Mouse (Mus musculus) ES-Bruce4 (cell line): ENCODE results near the gene Mepce. TPM values are rescaled to one million over a fixed set of nuclear protein-coding genes. Genes with fewer than 3 reads are reported as not detected.

ENCODE experiments used
- H3K27ac ChIP-seq: 2 replicates; pipeline ENCODE4 v1.5.1; 2012; ENCODE audit warnings: low read length, inconsistent platforms; ENCODE audit not compliant: insufficient read depth
- H3K27me3 ChIP-seq: 2 replicates; pipeline ENCODE4 v1.6.1; 2012; ENCODE audit warnings: mild to moderate bottlenecking, low read length, inconsistent platforms; ENCODE audit not compliant: control insufficient read depth, poor library complexity, insufficient read depth, severe bottlenecking
- H3K36me3 ChIP-seq: 2 replicates; pipeline ENCODE4 v1.6.1; 2012; ENCODE audit warnings: inconsistent platforms, mild to moderate bottlenecking, low read length, moderate library complexity; ENCODE audit not compliant: control insufficient read depth, poor library complexity, insufficient read depth, severe bottlenecking
- H3K4me1 ChIP-seq: one replicate; pipeline ENCODE4 v1.8.1; 2011; ENCODE audit warnings: low read length; ENCODE audit not compliant: control insufficient read depth, insufficient read depth
- H3K4me3 ChIP-seq: 2 replicates; pipeline ENCODE4 v1.5.1; 2011; ENCODE audit warnings: low read depth, mild to moderate bottlenecking, low read length
- H3K9ac ChIP-seq: 2 replicates; pipeline ENCODE4 v1.6.1; 2012; ENCODE audit warnings: low read depth, mild to moderate bottlenecking, inconsistent platforms; ENCODE audit not compliant: poor library complexity, severe bottlenecking
- H3K9me3 ChIP-seq: replicated peaks from 2 replicates; pipeline ENCODE4 v1.6.1; 2012; ENCODE audit warnings: mild to moderate bottlenecking, low read length, inconsistent platforms; ENCODE audit not compliant: control insufficient read depth, poor library complexity, insufficient read depth, severe bottlenecking
- CTCF ChIP-seq: IDR thresholded peaks from one replicate; pipeline ENCODE4 v1.8.1; 2011; ENCODE audit warnings: low read depth, low read length
- EP300 ChIP-seq: IDR thresholded peaks from 2 replicates; pipeline ENCODE4 v1.6.1; 2011; ENCODE audit warnings: low read depth, low read length; ENCODE audit not compliant: insufficient read depth
- POLR2A ChIP-seq: IDR thresholded peaks from one replicate; pipeline ENCODE4 v1.8.1; 2011; ENCODE audit warnings: low read length; ENCODE audit not compliant: insufficient read depth
- polyA plus RNA-seq: library from polyadenylated mRNA; stranded (reverse); fragments of >200 nt; gene quantifications from 2 replicates; pipeline ENCODE4 v1.2.4, GENCODE M21; 2011; ENCODE audit warnings: low read depth; ENCODE audit not compliant: missing spikeins, insufficient read depth, insufficient read length

Gene Mepce
- polyA plus RNA-seq, 1 experiment: 21.6 TPM

DNA sequence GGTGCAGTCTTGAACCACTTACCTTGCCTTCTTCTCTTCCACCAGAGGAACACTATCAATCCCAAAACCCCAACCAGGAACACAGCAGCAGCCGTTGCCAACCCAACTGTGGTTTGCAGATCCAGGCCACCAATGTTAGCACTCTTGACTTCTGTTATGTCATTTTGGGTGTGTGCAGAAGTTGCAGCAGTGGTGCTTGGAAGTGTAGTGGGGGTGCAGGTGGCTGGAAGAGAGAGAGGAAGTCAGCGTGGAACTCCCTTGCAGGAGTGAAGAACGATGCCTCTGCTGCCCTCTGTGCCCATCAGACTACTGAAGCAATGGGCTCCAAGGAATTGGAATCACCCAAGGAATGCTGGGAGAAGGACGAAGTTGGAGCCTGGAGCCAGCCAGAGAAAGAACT is 43.7 kb upstream of the Mepce start:
- H3K36me3 ChIP-seq: no peaks in the 10 kb centered on the region

DNA sequence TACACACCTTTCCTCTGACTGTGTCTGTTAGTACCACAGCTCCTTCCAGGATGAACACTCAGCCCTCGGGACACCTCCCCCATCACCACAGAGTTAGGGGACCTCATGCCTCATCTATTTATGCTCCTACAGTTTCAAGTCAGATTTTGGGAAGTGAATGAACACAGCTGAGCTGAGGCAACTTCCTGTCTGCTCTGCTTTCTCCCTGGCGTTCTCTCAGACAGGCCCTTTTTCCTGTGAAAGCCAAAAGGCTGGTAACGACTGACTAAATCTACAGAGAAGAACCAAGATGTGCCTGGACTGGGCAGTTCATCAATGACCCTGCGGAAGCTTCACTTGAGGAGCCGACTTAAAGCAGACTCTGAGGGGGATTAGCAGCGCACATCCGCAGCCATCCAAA is 42.8 kb upstream of the Mepce start:
- Histone ChIP-seq H3K36me3 (no peaks in the 10 kb centered on the region), H3K4me3 (no peak overlapping the region), H3K9ac (no peak overlapping the region), H3K4me1 (peaks cover 3% of the 10 kb centered on the region), H3K27ac (no peak overlapping the region), H3K27me3 (no peaks in the 10 kb centered on the region), H3K9me3 (no peaks in the 10 kb centered on the region)
- TF ChIP-seq POLR2A (no peak), EP300 (no peak), CTCF (no peak)

More for the DNA sequence above, 43.7 kb upstream of the Mepce start:
- H3K4me1 ChIP-seq: peaks cover 3% of the 10 kb centered on the region
- H3K9ac ChIP-seq: no peak overlapping the region
- H3K9me3 ChIP-seq: no peaks in the 10 kb centered on the region
- no peaks in the 10 kb centered on the region for H3K27me3 ChIP-seq
- no peak overlapping the region for H3K4me3 ChIP-seq
- no peak overlapping the region for H3K27ac ChIP-seq
- TF ChIP-seq POLR2A (no peak), EP300 (no peak), CTCF (no peak)

DNA sequence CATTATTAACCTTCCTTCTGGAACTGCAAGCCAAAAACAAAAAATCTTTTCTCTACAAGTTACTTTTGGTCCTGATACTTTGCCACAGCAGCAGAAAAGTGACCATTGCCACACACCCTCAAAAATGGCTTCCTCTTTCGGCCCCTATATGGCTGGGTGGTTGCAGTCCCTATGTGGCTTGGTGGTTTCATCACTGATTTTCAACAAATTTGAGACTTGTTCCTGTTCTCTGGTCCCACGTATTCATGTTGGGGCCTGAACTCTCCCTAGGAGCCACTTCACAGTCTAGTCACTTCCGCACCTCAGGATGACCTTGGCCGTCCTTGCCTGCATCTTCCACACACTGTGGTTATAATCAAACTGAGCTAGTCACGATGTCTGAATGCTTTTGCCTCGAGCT is 41.2 kb upstream of the Mepce start:
- Histone ChIP-seq H3K27ac (no peak overlapping the region), H3K36me3 (no peaks in the 10 kb centered on the region), H3K4me1 (peaks cover 3% of the 10 kb centered on the region), H3K27me3 (no peaks in the 10 kb centered on the region), H3K9ac (no peak overlapping the region), H3K9me3 (no peaks in the 10 kb centered on the region), H3K4me3 (no peak overlapping the region)
- TF ChIP-seq EP300: no peak
- TF ChIP-seq POLR2A: no peak
- no peak for TF ChIP-seq CTCF

DNA sequence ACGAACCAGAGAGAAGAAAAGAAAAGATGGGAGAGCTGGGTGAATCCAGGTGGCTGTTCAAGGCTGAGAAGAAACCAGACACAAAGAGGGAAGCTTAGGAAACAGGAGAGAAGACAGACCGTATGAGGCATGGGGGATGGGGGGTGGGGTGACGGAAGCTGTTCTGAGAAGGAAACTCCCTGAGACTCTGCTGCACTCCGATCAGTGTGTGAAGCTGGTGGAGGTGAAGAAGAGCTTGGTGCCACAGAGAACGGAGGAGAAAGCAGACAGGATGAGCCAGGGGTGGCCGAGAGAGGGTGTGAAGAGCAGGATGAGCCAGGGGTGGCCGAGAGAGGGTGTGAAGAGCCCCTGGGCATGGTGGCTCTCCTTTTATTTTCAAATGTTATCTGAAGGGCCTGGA is 39.0 kb upstream of the Mepce start:
- no peak for TF ChIP-seq POLR2A
- TF ChIP-seq EP300: no peak
- TF ChIP-seq CTCF: no peak
- Histone ChIP-seq H3K36me3 (no peaks in the 10 kb centered on the region), H3K27me3 (no peaks in the 10 kb centered on the region), H3K9ac (no peak overlapping the region), H3K4me3 (no peak overlapping the region), H3K27ac (no peak overlapping the region), H3K9me3 (no peaks in the 10 kb centered on the region), H3K4me1 (peaks cover 3% of the 10 kb centered on the region)

DNA sequence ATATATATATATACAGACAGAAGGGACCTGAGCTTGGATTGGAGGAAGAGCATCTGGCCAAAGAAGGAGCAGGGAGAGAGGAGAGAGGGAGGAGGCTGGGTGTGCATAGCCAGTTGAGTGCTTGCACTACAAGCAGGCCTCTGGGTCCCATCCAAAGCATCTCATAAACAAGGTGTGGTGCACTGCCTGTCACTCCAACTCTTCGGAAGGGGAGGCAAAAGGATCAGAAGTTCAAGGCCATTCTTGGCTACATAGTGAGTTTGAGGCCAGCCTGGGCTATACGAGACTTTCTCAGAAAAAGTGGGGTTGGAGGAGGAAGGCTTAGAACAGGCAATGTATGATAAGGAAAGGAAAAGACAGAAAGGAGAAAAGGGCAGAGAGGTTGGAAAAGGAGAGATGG is 38.5 kb upstream of the Mepce start:
- H3K9me3 ChIP-seq: no peaks in the 10 kb centered on the region
- no peaks in the 10 kb centered on the region for H3K36me3 ChIP-seq
- no peak overlapping the region for H3K27ac ChIP-seq
- H3K9ac ChIP-seq: no peak overlapping the region
- peaks cover 3% of the 10 kb centered on the region for H3K4me1 ChIP-seq
- no peak overlapping the region for H3K4me3 ChIP-seq
- no peaks in the 10 kb centered on the region for H3K27me3 ChIP-seq
- no peak for TF ChIP-seq CTCF
- no peak for TF ChIP-seq POLR2A
- TF ChIP-seq EP300: no peak

DNA sequence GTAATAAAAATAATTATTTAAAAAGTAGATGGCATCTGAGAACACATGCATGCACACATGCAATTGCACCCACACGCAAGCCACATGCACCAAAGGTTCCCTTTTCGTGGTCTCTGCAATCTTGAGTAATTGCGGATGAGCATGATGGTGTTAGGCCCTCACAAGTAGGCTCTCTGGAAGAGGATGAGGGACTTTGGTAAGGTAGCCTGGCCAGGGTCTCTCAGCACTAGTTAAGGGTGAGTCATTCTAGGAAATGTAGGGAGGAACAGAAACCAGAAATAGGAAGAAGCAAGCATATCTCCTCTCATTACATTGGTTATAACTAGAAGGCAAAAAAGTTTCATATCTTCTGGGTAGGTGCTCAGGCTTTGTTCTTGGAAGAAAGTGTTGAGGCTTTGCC is 37.6 kb upstream of the Mepce start:
- no peaks in the 10 kb centered on the region for H3K9me3 ChIP-seq
- no peak overlapping the region for H3K4me3 ChIP-seq
- H3K36me3 ChIP-seq: no peaks in the 10 kb centered on the region
- no peak overlapping the region for H3K27ac ChIP-seq
- H3K9ac ChIP-seq: no peak overlapping the region
- no peaks in the 10 kb centered on the region for H3K27me3 ChIP-seq
- peaks cover 3% of the 10 kb centered on the region for H3K4me1 ChIP-seq
- TF ChIP-seq POLR2A: no peak
